Mouse (Mus musculus): ENCODE data around the gene Ucp2. TPM values are rescaled to one million over a fixed set of nuclear protein-coding genes. Genes with fewer than 3 reads are reported as not detected.
"Not testable (repeated sequence)": the region's sequence is repeated elsewhere in the genome, so short reads cannot be mapped to it uniquely, and the experiment has no call there.

The Ucp2 gene
- total and polyA plus RNA-seq, 2 experiments from 2014 or later: 234 to 342 TPM

DNA sequence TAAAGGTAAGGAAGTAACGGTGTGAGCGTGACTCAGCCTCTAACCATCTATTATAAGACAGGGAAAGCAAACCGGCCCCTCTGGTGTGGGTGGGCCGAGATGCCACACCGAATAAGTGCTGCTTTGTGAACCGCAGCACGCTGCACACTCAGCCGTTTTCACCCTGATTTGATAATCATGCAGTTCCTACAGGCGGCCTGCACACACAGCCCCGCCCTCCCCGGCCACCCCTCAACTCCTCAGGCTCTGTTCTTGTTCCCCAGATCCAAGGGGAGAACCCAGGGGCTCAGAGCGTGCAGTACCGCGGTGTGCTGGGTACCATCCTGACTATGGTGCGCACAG is 13.3 kb upstream of the Ucp2 start:
- H3K4me3 ChIP-seq (ENCODE audit: low read depth, low read length): no peak overlapping the region
- no peaks in the 10 kb centered on the region for H3K9me3 ChIP-seq (replicated peaks; ENCODE audit: control insufficient read depth, low read length)
- H3K36me3 ChIP-seq (replicated peaks; ENCODE audit: control insufficient read depth, insufficient read depth, low read length): no peaks in the 10 kb centered on the region
- TF ChIP-seq EP300 (IDR thresholded peaks at IDR 0.05; ENCODE audit: low read depth) (no peak), CTCF (IDR thresholded peaks at IDR 0.05; ENCODE audit: low read depth) (no peak)
- no peak overlapping the region for H3K9ac ChIP-seq (replicated peaks; ENCODE audit: low read depth, low read length)
- no peaks in the 10 kb centered on the region for H3K27me3 ChIP-seq (ENCODE audit: control insufficient read depth, insufficient read depth, low read length)
- no peak for ATAC-seq (ENCODE audit: insufficient read depth, low read depth)
- DNase-seq (ENCODE audit: low spot score): no peak
- peaks cover 7% of the 10 kb centered on the region for H3K4me1 ChIP-seq (ENCODE audit: control insufficient read depth, insufficient read depth)
- H3K27ac ChIP-seq (ENCODE audit: low read depth): no peak overlapping the region
- WGBS: 70% methylated on average over 15 of the region's 15 CpGs
- H3K4me2 ChIP-seq (ENCODE audit: low read depth, low read length): no peak overlapping the region

DNA sequence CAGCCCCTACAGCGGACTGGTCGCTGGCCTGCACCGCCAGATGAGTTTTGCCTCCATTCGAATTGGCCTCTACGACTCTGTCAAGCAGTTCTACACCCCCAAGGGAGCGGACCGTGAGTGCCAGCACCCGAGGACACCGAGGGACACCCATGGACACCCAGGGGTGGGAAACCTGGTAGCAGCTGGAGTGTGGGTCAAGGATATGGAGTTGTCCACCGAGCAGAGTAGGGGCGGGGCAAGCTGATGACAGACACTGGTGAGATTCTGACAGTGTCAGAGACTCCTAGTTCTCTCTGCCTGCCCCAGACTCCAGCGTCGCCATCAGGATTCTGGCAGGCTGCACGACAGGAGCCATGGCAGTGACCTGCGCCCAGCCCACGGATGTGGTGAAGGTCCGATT is 13.0 kb upstream of the Ucp2 start:
- H3K9ac ChIP-seq (replicated peaks; ENCODE audit: low read depth, low read length): no peak overlapping the region
- no peaks in the 10 kb centered on the region for H3K36me3 ChIP-seq (replicated peaks; ENCODE audit: control insufficient read depth, insufficient read depth, low read length)
- H3K27me3 ChIP-seq (ENCODE audit: control insufficient read depth, insufficient read depth, low read length): no peaks in the 10 kb centered on the region
- WGBS: 77% methylated on average over 17 of the region's 17 CpGs
- ATAC-seq (ENCODE audit: insufficient read depth, low read depth) (no peak), DNase-seq (ENCODE audit: low spot score) (no peak)
- H3K4me2 ChIP-seq (ENCODE audit: low read depth, low read length): no peak overlapping the region
- TF ChIP-seq CTCF (IDR thresholded peaks at IDR 0.05; ENCODE audit: low read depth) (no peak), EP300 (IDR thresholded peaks at IDR 0.05; ENCODE audit: low read depth) (no peak)
- H3K27ac ChIP-seq (ENCODE audit: low read depth): no peak overlapping the region
- H3K4me1 ChIP-seq (ENCODE audit: control insufficient read depth, insufficient read depth): peaks cover 3% of the 10 kb centered on the region
- H3K9me3 ChIP-seq (replicated peaks; ENCODE audit: control insufficient read depth, low read length): no peaks in the 10 kb centered on the region
- no peak overlapping the region for H3K4me3 ChIP-seq (ENCODE audit: low read depth, low read length)

DNA sequence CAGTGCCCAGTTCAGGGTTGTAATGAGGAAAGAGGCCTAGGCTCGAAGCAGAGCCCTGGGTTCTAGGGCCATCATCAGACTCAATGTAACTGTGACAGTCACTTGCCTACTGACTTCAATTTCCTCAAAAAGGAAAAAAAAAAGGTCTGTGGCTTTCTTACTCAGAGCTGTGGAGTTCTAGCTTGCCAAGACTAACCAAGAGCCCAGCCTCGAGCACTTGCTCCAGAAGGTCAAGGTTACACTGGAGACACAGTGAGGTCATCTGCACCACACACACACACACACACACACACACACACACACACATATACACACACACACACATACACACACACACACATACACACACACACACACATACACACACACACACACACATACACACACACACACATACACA is 11.1 kb upstream of the Ucp2 start:
- not testable (repeated sequence) for H3K9ac ChIP-seq (replicated peaks; ENCODE audit: low read depth, low read length); H3K9me3 ChIP-seq (replicated peaks; ENCODE audit: control insufficient read depth, low read length); H3K4me2 ChIP-seq (ENCODE audit: low read depth, low read length); H3K36me3 ChIP-seq (replicated peaks; ENCODE audit: control insufficient read depth, insufficient read depth, low read length); H3K27me3 ChIP-seq (ENCODE audit: control insufficient read depth, insufficient read depth, low read length); H3K4me3 ChIP-seq (ENCODE audit: low read depth, low read length); DNase-seq (ENCODE audit: low spot score); H3K27ac ChIP-seq (ENCODE audit: low read depth); ATAC-seq (ENCODE audit: insufficient read depth, low read depth); H3K4me1 ChIP-seq (ENCODE audit: control insufficient read depth, insufficient read depth)
- WGBS: 75% methylated on average over 2 of the region's 2 CpGs

DNA sequence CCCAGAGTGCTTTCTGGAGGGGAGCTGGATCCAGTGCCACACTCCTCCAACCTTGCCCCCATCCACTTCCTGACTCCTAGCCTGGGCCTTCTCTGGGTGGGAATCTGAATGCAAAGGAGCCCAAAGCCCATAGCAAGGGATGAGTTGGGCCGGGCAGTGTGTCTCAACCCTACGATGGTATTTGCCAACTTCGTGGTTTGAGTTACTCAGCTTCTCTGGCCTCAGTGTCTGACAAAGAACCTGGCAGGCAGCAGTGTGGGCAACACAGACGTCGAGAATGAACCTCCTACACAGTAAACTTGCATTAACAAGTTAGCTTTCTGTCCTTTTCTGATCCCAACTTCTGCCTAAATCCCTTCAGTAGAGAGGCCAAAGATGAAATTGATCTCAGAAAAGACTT is 8.6 kb upstream of the Ucp2 start:
- Histone ChIP-seq H3K4me3 (ENCODE audit: low read depth, low read length) (no peak overlapping the region), H3K9me3 (replicated peaks; ENCODE audit: control insufficient read depth, low read length) (no peaks in the 10 kb centered on the region), H3K9ac (replicated peaks; ENCODE audit: low read depth, low read length) (no peak overlapping the region), H3K4me2 (ENCODE audit: low read depth, low read length) (no peak overlapping the region), H3K4me1 (ENCODE audit: control insufficient read depth, insufficient read depth) (0 out of 2 replicates have a peak, but pooled peaks cover 3% of the 10 kb centered on the region), H3K27me3 (ENCODE audit: control insufficient read depth, insufficient read depth, low read length) (no peaks in the 10 kb centered on the region), H3K36me3 (replicated peaks; ENCODE audit: control insufficient read depth, insufficient read depth, low read length) (no peaks in the 10 kb centered on the region), H3K27ac (ENCODE audit: low read depth) (no peak overlapping the region)
- TF ChIP-seq CTCF (IDR thresholded peaks at IDR 0.05; ENCODE audit: low read depth): no peak
- no peak for TF ChIP-seq EP300 (IDR thresholded peaks at IDR 0.05; ENCODE audit: low read depth)
- no peak for DNase-seq (ENCODE audit: low spot score)
- WGBS: 82% methylated on average over 5 of the region's 5 CpGs
- no peak for ATAC-seq (ENCODE audit: insufficient read depth, low read depth)

DNA sequence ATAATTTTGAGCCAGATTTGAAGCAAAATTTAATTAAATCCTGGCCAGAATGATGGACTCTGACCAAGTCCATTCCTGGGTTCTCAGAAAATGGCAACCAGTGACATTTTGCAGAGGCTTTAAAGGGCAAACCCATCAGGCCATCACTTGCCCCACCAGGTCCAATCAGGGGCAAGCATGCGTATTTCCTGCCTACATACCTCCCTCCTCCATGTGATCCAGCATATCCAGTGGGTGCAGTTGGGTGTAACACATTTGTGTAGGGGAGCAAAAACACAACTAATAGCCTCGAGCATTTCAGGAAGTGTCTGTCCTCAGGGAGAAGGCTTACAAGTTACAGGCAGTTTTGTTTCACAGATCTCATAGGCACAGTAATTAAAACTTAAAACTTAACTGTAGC is 5.8 kb upstream of the Ucp2 start:
- WGBS: 64% methylated on average over 2 of the region's 2 CpGs

DNA sequence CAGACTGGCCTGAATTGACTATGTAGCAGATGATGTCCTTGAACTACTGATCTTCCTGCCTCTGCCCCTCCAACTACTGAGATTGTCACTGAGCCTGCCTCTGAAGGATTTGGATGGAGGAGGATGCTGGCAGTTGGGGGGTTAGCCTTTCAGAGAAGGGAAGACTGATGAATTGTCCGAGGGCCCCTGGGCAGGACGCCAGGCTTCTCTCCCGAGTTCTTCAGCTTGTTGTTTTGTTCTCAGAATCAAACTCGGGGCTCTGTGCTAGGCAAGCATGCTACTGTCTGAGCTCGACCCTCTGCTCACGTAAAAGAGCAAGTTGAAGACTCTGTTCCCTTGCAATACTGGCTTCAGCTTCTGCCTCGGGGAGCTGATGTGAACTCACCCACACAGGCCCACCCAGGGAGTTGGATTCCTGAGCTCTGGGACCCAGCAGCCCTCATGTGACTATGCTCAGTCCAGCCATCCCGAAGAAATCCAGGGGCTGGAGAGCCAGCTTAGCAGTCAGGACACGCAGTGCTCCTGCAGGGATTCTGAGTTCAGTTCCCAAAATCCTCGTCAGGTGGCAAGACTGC is 4.6 kb upstream of the Ucp2 start:
- WGBS: 25% methylated on average over 10 of the region's 10 CpGs
- Histone ChIP-seq H3K36me3 (replicated peaks; ENCODE audit: control insufficient read depth, insufficient read depth, low read length) (no peaks in the 10 kb centered on the region), H3K9ac (replicated peaks; ENCODE audit: low read depth, low read length) (no peak overlapping the region), H3K27me3 (ENCODE audit: control insufficient read depth, insufficient read depth, low read length) (no peaks in the 10 kb centered on the region), H3K4me3 (ENCODE audit: low read depth, low read length) (no peak overlapping the region), H3K9me3 (replicated peaks; ENCODE audit: control insufficient read depth, low read length) (no peaks in the 10 kb centered on the region), H3K4me2 (ENCODE audit: low read depth, low read length) (no peak overlapping the region), H3K27ac (ENCODE audit: low read depth) (no peak overlapping the region), H3K4me1 (ENCODE audit: control insufficient read depth, insufficient read depth) (peaks cover 5% of the 10 kb centered on the region; the same call in 1 of the 2 replicates)
- no peak for DNase-seq (ENCODE audit: low spot score)
- no peak for ATAC-seq (ENCODE audit: insufficient read depth, low read depth)
- TF ChIP-seq CTCF (IDR thresholded peaks at IDR 0.05; ENCODE audit: low read depth): no peak
- TF ChIP-seq EP300 (IDR thresholded peaks at IDR 0.05; ENCODE audit: low read depth): no peak

More for the DNA sequence above, 5.8 kb upstream of the Ucp2 start:
- Histone ChIP-seq H3K27me3 (ENCODE audit: control insufficient read depth, insufficient read depth, low read length) (no peaks in the 10 kb centered on the region), H3K4me1 (ENCODE audit: control insufficient read depth, insufficient read depth) (0 out of 2 replicates have a peak, but pooled peaks cover 3% of the 10 kb centered on the region), H3K36me3 (replicated peaks; ENCODE audit: control insufficient read depth, insufficient read depth, low read length) (no peaks in the 10 kb centered on the region), H3K4me3 (ENCODE audit: low read depth, low read length) (no peak overlapping the region), H3K4me2 (ENCODE audit: low read depth, low read length) (no peak overlapping the region), H3K9me3 (replicated peaks; ENCODE audit: control insufficient read depth, low read length) (no peaks in the 10 kb centered on the region), H3K9ac (replicated peaks; ENCODE audit: low read depth, low read length) (no peak overlapping the region), H3K27ac (ENCODE audit: low read depth) (no peak overlapping the region)
- DNase-seq (ENCODE audit: low spot score) (no peak), ATAC-seq (ENCODE audit: insufficient read depth, low read depth) (no peak)
- no peak for TF ChIP-seq CTCF (IDR thresholded peaks at IDR 0.05; ENCODE audit: low read depth)
- no peak for TF ChIP-seq EP300 (IDR thresholded peaks at IDR 0.05; ENCODE audit: low read depth)

Measured in heart, postnatal 0 days (tissue).